Mouse (Mus musculus) limb, embryonic 12.5 days (tissue): ENCODE measurements at regions not wholly inside any gene's neighbourhood (a gene's known extent, or its start where the extent isn't known, plus 50 kb on each side); places are given as distances from the start of the nearest gene placed in this dataset.
A peak's percentile ranks its signal among the peaks of the same experiment; 100 is the strongest.

Experiments
- ATAC-seq: fragments of 200-750 bp; cut with Nextera tagmentation; 2 replicates; pipeline ENCODE4 v1.8.0; 2017; ENCODE audit warnings: low read depth, moderate TSS enrichment; ENCODE audit not compliant: insufficient number of reproducible peaks, insufficient read depth, low FRiP score, low TSS enrichment
- H3K27ac ChIP-seq: fragments of 300-500 bp; sonication (generic); 2 replicates; pipeline ENCODE4 v1.5.1; 2016; ENCODE audit warnings: mild to moderate bottlenecking, moderate library complexity
- H3K27me3 ChIP-seq: fragments of 300-500 bp; sonication (generic); 2 replicates; pipeline ENCODE4 v1.6.1; 2016; ENCODE audit warnings: mild to moderate bottlenecking, moderate library complexity
- H3K36me3 ChIP-seq: fragments of 300-500 bp; sonication (generic); 2 replicates; pipeline ENCODE4 v1.6.1; 2016; ENCODE audit warnings: mild to moderate bottlenecking, moderate library complexity
- H3K4me1 ChIP-seq: fragments of 300-500 bp; sonication (generic); replicated peaks from 2 replicates; pipeline ENCODE4 v1.6.1; 2016
- H3K4me2 ChIP-seq: fragments of 300-500 bp; sonication (generic); 2 replicates; pipeline ENCODE4 v1.6.1; 2016; ENCODE audit warnings: mild to moderate bottlenecking, moderate library complexity
- H3K4me3 ChIP-seq: fragments of 300-500 bp; sonication (generic); replicated peaks from 2 replicates; pipeline ENCODE4 v1.5.1; 2016; ENCODE audit warnings: mild to moderate bottlenecking
- H3K9ac ChIP-seq: fragments of 300-500 bp; sonication (generic); replicated peaks from 2 replicates; pipeline ENCODE4 v1.6.1; 2016; ENCODE audit warnings: mild to moderate bottlenecking, moderate library complexity
- H3K9me3 ChIP-seq: fragments of 300-500 bp; sonication (generic); 2 replicates; pipeline ENCODE4 v1.6.1; 2016; ENCODE audit warnings: mild to moderate bottlenecking, moderate library complexity
- WGBS: fragments of 180-500 bp; shearing (Covaris S2); methylation state at CpG from one replicate; pipeline ENCODE4 v1.1.7; 2016; 5-methylcytosine and 5-hydroxymethylcytosine counted together

DNA sequence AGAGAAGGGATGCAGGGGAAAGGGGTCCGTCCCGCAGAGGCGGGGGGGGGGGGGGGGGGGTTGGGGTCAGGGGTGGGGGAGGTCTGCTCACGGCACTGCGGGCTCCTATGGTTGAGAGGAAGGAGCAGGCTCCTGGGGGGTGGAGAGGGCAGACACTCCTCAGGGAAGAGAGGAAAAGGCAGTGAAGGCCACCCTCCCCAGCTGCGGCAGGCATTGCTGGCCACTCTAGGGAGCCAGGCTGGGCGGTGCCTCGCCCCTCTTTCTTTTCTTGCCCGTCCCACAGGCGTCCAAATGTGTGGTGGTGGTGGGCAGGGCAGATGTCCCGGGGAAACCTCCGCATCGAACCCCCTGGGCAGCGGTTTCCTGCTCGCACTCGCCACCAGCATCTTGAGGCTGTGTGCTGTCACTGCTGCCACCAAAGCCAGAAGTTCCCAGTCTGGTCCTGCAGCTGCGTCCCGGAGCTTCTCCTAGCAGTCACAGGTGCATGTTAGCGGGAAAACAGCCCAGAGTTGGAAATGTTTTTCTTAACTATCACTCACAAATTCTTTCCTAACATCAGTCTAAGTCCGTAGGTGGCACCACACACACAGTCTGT lies 110.4 kb downstream of the Dsel start:
- Histone ChIP-seq H3K4me2 (peak overlapping the region; percentile 54), H3K4me1 (no peaks in the 10 kb centered on the region; the same call in 1 of the 2 replicates), H3K36me3 (no peaks in the 10 kb centered on the region), H3K4me3 (peak overlapping the region; percentile 17; the same call in 1 of the 2 replicates), H3K27me3 (no peaks in the 10 kb centered on the region), H3K9ac (no peak overlapping the region), H3K9me3 (no peaks in the 10 kb centered on the region), H3K27ac (no peak overlapping the region)
- WGBS: 10% methylated on average over 17 of the region's 20 CpGs
- ATAC-seq: no peak
